Mouse (Mus musculus) embryonic facial prominence, embryonic 10.5 days (tissue): Measurements from ENCODE around the gene Tecpr2. TPM values are rescaled to one million over a fixed set of nuclear protein-coding genes. Genes with fewer than 3 reads are reported as not detected.

Source experiments
- DNase-seq: peaks from one replicate; pipeline ENCODE4 v3.0.0-alpha.2; 2017; ENCODE audit warnings: low spot score
- H3K27ac ChIP-seq: fragments of 300-500 bp; sonication (generic); replicated peaks from 2 replicates; pipeline ENCODE4 v1.5.1; 2016; ENCODE audit warnings: mild to moderate bottlenecking
- H3K27me3 ChIP-seq: fragments of 300-500 bp; sonication (generic); replicated peaks from 2 replicates; pipeline ENCODE4 v1.6.1; 2016; ENCODE audit warnings: low read depth, mild to moderate bottlenecking; ENCODE audit not compliant: poor library complexity, severe bottlenecking
- H3K36me3 ChIP-seq: fragments of 300-500 bp; sonication (generic); replicated peaks from 2 replicates; pipeline ENCODE4 v1.6.1; 2016; ENCODE audit warnings: mild to moderate bottlenecking, moderate library complexity
- H3K4me1 ChIP-seq: fragments of 300-500 bp; sonication (generic); 2 replicates; pipeline ENCODE4 v1.6.1; 2016
- H3K4me3 ChIP-seq: fragments of 300-500 bp; sonication (generic); 2 replicates; pipeline ENCODE4 v1.5.1; 2016; ENCODE audit warnings: mild to moderate bottlenecking, moderate library complexity
- H3K9me3 ChIP-seq: fragments of 300-500 bp; sonication (generic); 2 replicates; pipeline ENCODE4 v1.6.1; 2016; ENCODE audit warnings: mild to moderate bottlenecking
- WGBS: fragments of 180-500 bp; shearing (Covaris S2); methylation state at CpG from one replicate; pipeline ENCODE4 v1.1.7; 2016; 5-methylcytosine and 5-hydroxymethylcytosine counted together
- polyA plus RNA-seq: library from polyadenylated mRNA; unstranded; fragments of >200 nt; fragmentation: Nextera tagmentation; extraction: Ambion mirVana; gene quantifications from 2 replicates; pipeline ENCODE4 v1.2.1, GENCODE M21; 2016

Tecpr2 gene
- polyA plus RNA-seq, 1 experiment from 2014 or later, result 6.2 TPM

GRCm38 (mm10) chr12:111007134-111008103 is 118.4 kb downstream of the Tecpr2 start:
- Histone ChIP-seq H3K27me3 (no peaks in the 10 kb centered on the region), H3K36me3 (no peaks in the 10 kb centered on the region), H3K4me1 (peaks cover 41% of the 10 kb centered on the region), H3K9me3 (no peaks in the 10 kb centered on the region), H3K27ac (peak overlapping the region; percentile 73), H3K4me3 (no peak overlapping the region)
- WGBS, result 77% methylated on average over 14 of the region's 14 CpGs
- DNase-seq, result peak; percentile 28

GRCm38 (mm10) chr12:111008500-111009490 is 119.7 kb downstream of the Tecpr2 start:
- H3K4me1 ChIP-seq, result peaks cover 41% of the 10 kb centered on the region
- no peaks in the 10 kb centered on the region for H3K9me3 ChIP-seq
- H3K4me3 ChIP-seq, result no peak overlapping the region
- peak overlapping the region; percentile 73 for H3K27ac ChIP-seq
- no peaks in the 10 kb centered on the region for H3K36me3 ChIP-seq
- WGBS, result 67% methylated on average over 11 of the region's 11 CpGs
- no peaks in the 10 kb centered on the region for H3K27me3 ChIP-seq
- no peak for DNase-seq

- Histone ChIP-seq H3K27me3 (no peaks in the 10 kb centered on the region), H3K4me3 (no peak overlapping the region), H3K36me3 (no peaks in the 10 kb centered on the region), H3K9me3 (no peaks in the 10 kb centered on the region), H3K4me1 (peaks cover 41% of the 10 kb centered on the region), H3K27ac (no peak overlapping the region)
- 78% methylated on average over 6 of the region's 6 CpGs for WGBS
- no peak for DNase-seq
Observed at GRCm38 (mm10) chr12:111009615-111010257, 120.7 kb downstream of the Tecpr2 start.

GRCm38 (mm10) chr12:111016807-111017206 is 127.7 kb downstream of the Tecpr2 start:
- DNase-seq, result no peak
- H3K9me3 ChIP-seq, result no peaks in the 10 kb centered on the region
- 82% methylated on average over 3 of the region's 3 CpGs for WGBS

GRCm38 (mm10) chr12:111018068-111018467 is 129.0 kb downstream of the Tecpr2 start:
- H3K27me3 ChIP-seq, result no peaks in the 10 kb centered on the region
- WGBS, result 94% methylated on average over 11 of the region's 11 CpGs
- H3K4me3 ChIP-seq, result no peak overlapping the region
- no peak for DNase-seq
- no peak overlapping the region for H3K27ac ChIP-seq
- H3K4me1 ChIP-seq, result peaks cover 7% of the 10 kb centered on the region; the same call in 1 of the 2 replicates
- no peaks in the 10 kb centered on the region for H3K36me3 ChIP-seq
- H3K9me3 ChIP-seq, result no peaks in the 10 kb centered on the region

More at GRCm38 (mm10) chr12:111016807-111017206, 127.7 kb downstream of the Tecpr2 start:
- no peak overlapping the region for H3K4me3 ChIP-seq
- H3K36me3 ChIP-seq, result no peaks in the 10 kb centered on the region
- no peaks in the 10 kb centered on the region for H3K27me3 ChIP-seq
- no peak overlapping the region for H3K27ac ChIP-seq
- peaks cover 7% of the 10 kb centered on the region; the same call in 1 of the 2 replicates for H3K4me1 ChIP-seq

- DNase-seq, result no peak
- 94% methylated on average over 2 of the region's 2 CpGs for WGBS
Observed at GRCm38 (mm10) chr12:111019086-111019485, 130.0 kb downstream of the Tecpr2 start.

GRCm38 (mm10) chr12:111021138-111021537 is 132.1 kb downstream of the Tecpr2 start:
- peaks cover 4% of the 10 kb centered on the region; the same call in 1 of the 2 replicates for H3K4me1 ChIP-seq
- no peak overlapping the region for H3K4me3 ChIP-seq
- 28% methylated on average over 1 of the region's 1 CpGs for WGBS
- no peaks in the 10 kb centered on the region for H3K9me3 ChIP-seq
- H3K36me3 ChIP-seq, result no peaks in the 10 kb centered on the region
- DNase-seq, result no peak
- H3K27ac ChIP-seq, result no peak overlapping the region
- H3K27me3 ChIP-seq, result no peaks in the 10 kb centered on the region

More at GRCm38 (mm10) chr12:111019086-111019485, 130.0 kb downstream of the Tecpr2 start:
- no peaks in the 10 kb centered on the region for H3K9me3 ChIP-seq
- no peaks in the 10 kb centered on the region for H3K27me3 ChIP-seq
- H3K4me3 ChIP-seq, result no peak overlapping the region
- peaks cover 7% of the 10 kb centered on the region; the same call in 1 of the 2 replicates for H3K4me1 ChIP-seq
- no peaks in the 10 kb centered on the region for H3K36me3 ChIP-seq
- H3K27ac ChIP-seq, result no peak overlapping the region

GRCm38 (mm10) chr12:111021577-111021976 is 132.5 kb downstream of the Tecpr2 start:
- no peak for DNase-seq
- H3K4me1 ChIP-seq, result no peaks in the 10 kb centered on the region
- WGBS, result 64% methylated on average over 3 of the region's 3 CpGs
- no peak overlapping the region for H3K4me3 ChIP-seq
- H3K36me3 ChIP-seq, result no peaks in the 10 kb centered on the region
- H3K27ac ChIP-seq, result no peak overlapping the region
- no peaks in the 10 kb centered on the region for H3K9me3 ChIP-seq
- no peaks in the 10 kb centered on the region for H3K27me3 ChIP-seq

Other genes with a start within 250 kb of the Tecpr2 start
- gene 1700001K19Rik, start 206.6 kb upstream of the Tecpr2 start, polyA plus RNA-seq, result 0.16 TPM in 1 of 2 replicates, not detected in the other
- gene Hsp90aa1, start 186.5 kb upstream of the Tecpr2 start, polyA plus RNA-seq, result 1,072 and 1,177 TPM in 2 replicates
- 22.4 and 24.1 TPM in 2 replicates for gene Wdr20, start 151.3 kb upstream of the Tecpr2 start, polyA plus RNA-seq
- gene Mok, start 48.3 kb upstream of the Tecpr2 start, polyA plus RNA-seq, result 7.2 and 10.1 TPM in 2 replicates
- 5.6 and 6.1 TPM in 2 replicates for gene Zfp839, start 39.0 kb upstream of the Tecpr2 start, polyA plus RNA-seq
- gene Cinp, start 119 bp upstream of the Tecpr2 start, polyA plus RNA-seq, result 86.9 and 91.3 TPM in 2 replicates
- 14.2 and 14.6 TPM in 2 replicates for gene Ankrd9, start 89.8 kb downstream of the Tecpr2 start, polyA plus RNA-seq
- 7.4 and 8.0 TPM in 2 replicates for gene Rcor1, start 150.1 kb downstream of the Tecpr2 start, polyA plus RNA-seq